Mouse (Mus musculus): ENCODE results near the gene Ces1f.
"Not testable (repeated sequence)": the region's sequence is repeated elsewhere in the genome, so short reads cannot be mapped to it uniquely, and the experiment has no call there.

The Ces1f gene

GRCm38 (mm10) chr8:93279556-93279955, at the start of gene Ces1f:
Ces1f (minus strand) TSS chr8:93279747.
- DNase-seq (ENCODE audit: low read depth, low spot score): no peak

GRCm38 (mm10) chr8:93325123-93325522, 45.6 kb upstream of the Ces1f start:
- no peak for DNase-seq (ENCODE audit: low read depth, low spot score)

- no peak for DNase-seq (ENCODE audit: low read depth, low spot score)
Measured at GRCm38 (mm10) chr8:93317031-93317430, 37.5 kb upstream of the Ces1f start.

GRCm38 (mm10) chr8:93315557-93315956, 36.0 kb upstream of the Ces1f start:
- DNase-seq (ENCODE audit: low read depth, low spot score): no peak

- DNase-seq (ENCODE audit: low read depth, low spot score): no peak
Measured at GRCm38 (mm10) chr8:93283896-93284295, 4.3 kb upstream of the Ces1f start.

GRCm38 (mm10) chr8:93282349-93282748, 2.8 kb upstream of the Ces1f start:
- no peak for DNase-seq (ENCODE audit: low read depth, low spot score)

- DNase-seq (ENCODE audit: low read depth, low spot score): no peak
Measured at GRCm38 (mm10) chr8:93278176-93278805, 1.3 kb downstream of the Ces1f start.

- no peak for DNase-seq (ENCODE audit: low read depth, low spot score)
Measured at GRCm38 (mm10) chr8:93274609-93275008, 4.9 kb downstream of the Ces1f start.

- DNase-seq (ENCODE audit: low read depth, low spot score): no peak
Measured at GRCm38 (mm10) chr8:93273321-93273720, 6.2 kb downstream of the Ces1f start.

- no peak for DNase-seq (ENCODE audit: low read depth, low spot score)
Measured at GRCm38 (mm10) chr8:93272686-93273085, 6.9 kb downstream of the Ces1f start.

GRCm38 (mm10) chr8:93261436-93261835, 18.1 kb downstream of the Ces1f start:
- DNase-seq (ENCODE audit: low read depth, low spot score): no peak

- no peak for DNase-seq (ENCODE audit: low read depth, low spot score)
Measured at GRCm38 (mm10) chr8:93252400-93252925, 27.1 kb downstream of the Ces1f start.

- DNase-seq (ENCODE audit: low read depth, low spot score): no peak
Measured at GRCm38 (mm10) chr8:93246057-93246456, 33.5 kb downstream of the Ces1f start.

- no peak for DNase-seq (ENCODE audit: low read depth, low spot score)
Measured at GRCm38 (mm10) chr8:93239884-93240283, 39.7 kb downstream of the Ces1f start.

GRCm38 (mm10) chr8:93235681-93236080, 43.9 kb downstream of the Ces1f start:
- no peak for DNase-seq (ENCODE audit: low read depth, low spot score)

GRCm38 (mm10) chr8:93234706-93235105, 44.8 kb downstream of the Ces1f start:
- no peak for DNase-seq (ENCODE audit: low read depth, low spot score)

GRCm38 (mm10) chr8:93234068-93234467, 45.5 kb downstream of the Ces1f start:
- no peak for DNase-seq (ENCODE audit: low read depth, low spot score)

- no peak for DNase-seq (ENCODE audit: low read depth, low spot score)
Measured at GRCm38 (mm10) chr8:93229446-93229845, 50.1 kb downstream of the Ces1f start, which contains the start of gene Ces1e. Ces1e (minus strand) TSS chr8:93229619.

- DNase-seq (ENCODE audit: low read depth, low spot score): no peak
Measured at GRCm38 (mm10) chr8:93228673-93229370, 50.7 kb downstream of the Ces1f start.

- DNase-seq (ENCODE audit: low read depth, low spot score): not testable (repeated sequence)
Measured at GRCm38 (mm10) chr8:93226471-93226870, 53.1 kb downstream of the Ces1f start.

GRCm38 (mm10) chr8:93221896-93222295, 57.7 kb downstream of the Ces1f start:
- DNase-seq (ENCODE audit: low read depth, low spot score): no peak

GRCm38 (mm10) chr8:93217867-93218266, 61.7 kb downstream of the Ces1f start:
- no peak for DNase-seq (ENCODE audit: low read depth, low spot score)

GRCm38 (mm10) chr8:93217375-93217774, 62.2 kb downstream of the Ces1f start:
- DNase-seq (ENCODE audit: low read depth, low spot score): no peak

Data from retina, postnatal 7 days (tissue).